11 mouse cellular contexts compared by ENCODE assay signal in the genomic region with DNA sequence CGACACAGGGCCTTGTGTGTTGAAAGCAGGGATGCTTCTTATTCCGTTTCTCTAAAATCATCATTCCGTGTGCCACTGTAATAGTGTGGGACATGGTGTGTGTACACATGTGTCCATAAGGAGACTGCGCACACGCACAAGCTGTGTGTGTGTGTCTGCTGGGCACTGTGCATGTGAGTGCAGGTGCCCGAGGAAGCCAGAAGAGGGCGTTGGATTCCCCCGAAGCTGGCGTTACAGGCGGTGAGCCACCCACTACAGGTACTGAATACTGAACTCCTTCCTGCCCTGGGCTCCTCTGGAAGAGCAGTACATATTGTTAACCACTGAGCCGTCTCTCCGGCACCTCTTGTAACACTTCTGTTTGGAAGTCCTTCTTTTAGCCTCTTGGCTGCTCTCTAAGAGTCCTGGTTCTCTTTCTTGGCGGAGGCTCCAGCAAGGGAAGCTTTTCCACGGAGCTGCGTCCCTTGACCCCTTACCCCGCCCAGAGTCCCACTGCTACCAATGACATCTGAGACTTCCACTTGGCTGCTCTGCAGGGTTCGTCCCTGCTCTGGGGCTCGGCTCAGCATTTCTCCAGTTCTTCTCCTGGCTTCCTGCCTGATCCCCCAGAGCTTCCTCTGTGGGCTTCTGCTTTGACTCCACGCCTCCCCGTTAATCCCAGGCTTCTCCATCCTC. TPM values are rescaled to one million over a fixed set of nuclear protein-coding genes. Genes with fewer than 3 reads are reported as not detected.
DNase-seq lines count a peak whose midpoint lies in the region; ATAC-seq and TF ChIP-seq lines count a peak whose summit lies in the region.
"Had no signal": no experiment of that assay in that cellular context is flagged by ENCODE, and none has a peak within 500 bp of the region (broad histone marks: within the 10 kb centered on the region; RNA-seq: fewer than 3 reads in every experiment).

No protein-coding gene starts in this region.

- peak overlapping the region; percentile 77 for H3K27ac ChIP-seq in heart, embryonic 10.5 days
- no peak overlapping the region; the same call in 1 of the 2 replicates for H3K27ac ChIP-seq in heart, embryonic 12.5 days (ENCODE audit: poor library complexity, severe bottlenecking)
- no peak overlapping the region for H3K27ac ChIP-seq in lung, embryonic 14.5 days (ENCODE audit: low read depth)
- peak overlapping the region; percentile 49; the same call in 1 of the 2 replicates for H3K27ac ChIP-seq in gastrocnemius, adult 2 months
- no peak overlapping the region for H3K27ac ChIP-seq in hindbrain, embryonic 14.5 days
- H3K27ac ChIP-seq: embryonic facial prominence, embryonic 12.5 days; stomach, postnatal 0 days had no signal

- peaks cover 54% of the 10 kb centered on the region for H3K4me1 ChIP-seq in heart, embryonic 10.5 days
- peaks cover 49% of the 10 kb centered on the region for H3K4me1 ChIP-seq in heart, embryonic 12.5 days (replicated peaks)
- H3K4me1 ChIP-seq in lung, embryonic 14.5 days (ENCODE audit: insufficient read depth) = peaks cover 6% of the 10 kb centered on the region; the same call in 1 of the 2 replicates
- no peaks in the 10 kb centered on the region for H3K4me1 ChIP-seq in hindbrain, embryonic 14.5 days (replicated peaks; ENCODE audit: control insufficient read depth, insufficient read depth, low read length)

- no peak for TF ChIP-seq CTCF in lung, embryonic 14.5 days (IDR thresholded peaks at IDR 0.05; ENCODE audit: low read depth)
- no peak; the same call in 1 of the 2 replicates for TF ChIP-seq CTCF in gastrocnemius, adult 2 months (IDR thresholded peaks at IDR 0.05)

- no peak overlapping the region for H3K4me2 ChIP-seq in heart, embryonic 12.5 days
- no peak overlapping the region for H3K4me2 ChIP-seq in lung, embryonic 14.5 days
- no peak overlapping the region for H3K4me2 ChIP-seq in hindbrain, embryonic 14.5 days (replicated peaks)
- H3K4me2 ChIP-seq: embryonic facial prominence, embryonic 12.5 days had no signal

- no peak for DNase-seq in heart, embryonic 10.5 days (ENCODE audit: low spot score)
- peak; percentile 53 for DNase-seq in lung, embryonic 14.5 days
- no peak for DNase-seq in lung, adult 18-20 months
- DNase-seq in gastrocnemius, adult 2 months = peak; percentile 45
- DNase-seq in kidney, postnatal 14 days = peak; percentile 37
- DNase-seq in hindbrain, embryonic 14.5 days (ENCODE audit: low spot score) = no peak
- DNase-seq: right cerebral cortex, postnatal 25 days had no signal

- no peaks in the 10 kb centered on the region for H3K36me3 ChIP-seq in heart, embryonic 10.5 days
- H3K36me3 ChIP-seq in heart, embryonic 12.5 days = no peaks in the 10 kb centered on the region
- no peaks in the 10 kb centered on the region for H3K36me3 ChIP-seq in lung, embryonic 14.5 days (ENCODE audit: insufficient read depth)
- no peaks in the 10 kb centered on the region for H3K36me3 ChIP-seq in hindbrain, embryonic 14.5 days (replicated peaks; ENCODE audit: control insufficient read depth, insufficient read depth)
- H3K36me3 ChIP-seq: embryonic facial prominence, embryonic 12.5 days had no signal

- H3K9ac ChIP-seq in heart, embryonic 12.5 days = no peak overlapping the region
- no peak overlapping the region for H3K9ac ChIP-seq in lung, embryonic 14.5 days
- H3K9ac ChIP-seq in hindbrain, embryonic 14.5 days = no peak overlapping the region
- H3K9ac ChIP-seq: embryonic facial prominence, embryonic 12.5 days had no signal

- intact Hi-C loops in gastrocnemius, adult 2 months (cut with DNase I) = loop anchor here (5.0 kb wide), 1 partner anchor 47 kb away; a partner anchor contains a TSS

- no peak for ATAC-seq in heart, embryonic 12.5 days (ENCODE audit: insufficient number of reproducible peaks, low FRiP score)
- peak; percentile 58; the same call in 1 of the 2 replicates for ATAC-seq in lung, embryonic 14.5 days (ENCODE audit: insufficient read depth)
- no peak for ATAC-seq in activated CD4-positive, CD25-positive, alpha-beta regulatory T cell, adult 4 months
- no peak for ATAC-seq in hindbrain, embryonic 14.5 days (ENCODE audit: low FRiP score)

- H3K4me3 ChIP-seq in heart, embryonic 10.5 days = no peak overlapping the region
- H3K4me3 ChIP-seq in heart, embryonic 12.5 days = no peak overlapping the region
- H3K4me3 ChIP-seq in lung, embryonic 14.5 days (ENCODE audit: low read depth, low read length) = no peak overlapping the region
- peak overlapping the region; percentile 7; the same call in 1 of the 2 replicates for H3K4me3 ChIP-seq in gastrocnemius, adult 2 months
- H3K4me3 ChIP-seq in hindbrain, embryonic 14.5 days (replicated peaks; ENCODE audit: low read length) = no peak overlapping the region
- H3K4me3 ChIP-seq: embryonic facial prominence, embryonic 12.5 days had no signal

- no peaks in the 10 kb centered on the region for H3K9me3 ChIP-seq in heart, embryonic 10.5 days
- H3K9me3 ChIP-seq in heart, embryonic 12.5 days (replicated peaks) = peaks cover 4% of the 10 kb centered on the region
- H3K9me3 ChIP-seq in lung, embryonic 14.5 days (ENCODE audit: low read depth, low read length) = no peaks in the 10 kb centered on the region; the same call in 1 of the 2 replicates
- 0 out of 2 replicates have a peak, but pooled peaks cover 6% of the 10 kb centered on the region for H3K9me3 ChIP-seq in hindbrain, embryonic 14.5 days (ENCODE audit: control insufficient read depth, low read length)
- H3K9me3 ChIP-seq: embryonic facial prominence, embryonic 12.5 days had no signal

- 79% methylated on average over 20 of the region's 20 CpGs for WGBS in heart, embryonic 10.5 days
- WGBS in heart, embryonic 12.5 days = 77% methylated on average over 20 of the region's 20 CpGs
- 71% methylated on average over 20 of the region's 20 CpGs for WGBS in lung, embryonic 14.5 days
- 88% methylated on average over 20 of the region's 20 CpGs for WGBS in hindbrain, embryonic 14.5 days

- no peaks in the 10 kb centered on the region for H3K27me3 ChIP-seq in heart, embryonic 10.5 days (ENCODE audit: insufficient read depth, poor library complexity, severe bottlenecking)
- no peaks in the 10 kb centered on the region for H3K27me3 ChIP-seq in heart, embryonic 12.5 days (replicated peaks)
- H3K27me3 ChIP-seq in lung, embryonic 14.5 days (ENCODE audit: insufficient read depth, low read length) = no peaks in the 10 kb centered on the region
- no peaks in the 10 kb centered on the region for H3K27me3 ChIP-seq in hindbrain, embryonic 14.5 days (ENCODE audit: control insufficient read depth, insufficient read depth, low read length)
- H3K27me3 ChIP-seq: embryonic facial prominence, embryonic 12.5 days had no signal

RNA-seq across cellular contexts. Expression of a gene that starts 46.0 kb away (rescaled TPM):
- polyA plus RNA-seq in heart, embryonic 10.5 days (2016; fragmentation: Nextera tagmentation; extraction: Ambion mirVana) = 41.6 and 41.8 TPM in 2 replicates
- polyA plus RNA-seq in heart, embryonic 12.5 days (2016; fragmentation: Nextera tagmentation; extraction: Ambion mirVana) = 45.8 and 47.5 TPM in 2 replicates
- polyA plus RNA-seq in lung, embryonic 14.5 days (2014; fragmentation: Nextera tagmentation; extraction: Ambion mirVana) = 29.5 and 34.4 TPM in 2 replicates
- 10 to 100 TPM; 10.5 to 23.9 TPM for total RNA-seq in gastrocnemius, adult 2 months (2021)
- 10 to 100 TPM; 68.0 to 74.3 TPM for polyA plus RNA-seq in activated CD4-positive, CD25-positive, alpha-beta regulatory T cell, adult 4 months (2017; shearing (Covaris generic))
- 50.7 and 56.3 TPM in 2 replicates for polyA plus RNA-seq in hindbrain, embryonic 14.5 days (2014; fragmentation: Nextera tagmentation; extraction: Ambion mirVana)

RNA-seq across cellular contexts. Expression of a gene that starts 52.4 kb away (rescaled TPM):
- polyA plus RNA-seq in heart, embryonic 10.5 days (2016; fragmentation: Nextera tagmentation; extraction: Ambion mirVana) = 48.4 and 50.4 TPM in 2 replicates
- 47.3 and 51.6 TPM in 2 replicates for polyA plus RNA-seq in heart, embryonic 12.5 days (2016; fragmentation: Nextera tagmentation; extraction: Ambion mirVana)
- 73.4 and 79.4 TPM in 2 replicates for polyA plus RNA-seq in lung, embryonic 14.5 days (2014; fragmentation: Nextera tagmentation; extraction: Ambion mirVana)
- under 1 TPM in 1 of 2 experiments, not detected in 1; 0.06 TPM for total RNA-seq in gastrocnemius, adult 2 months (2021)
- polyA plus RNA-seq in activated CD4-positive, CD25-positive, alpha-beta regulatory T cell, adult 4 months (2017; shearing (Covaris generic)) = 10 to 100 TPM; 10.8 to 18.2 TPM
- polyA plus RNA-seq in hindbrain, embryonic 14.5 days (2014; fragmentation: Nextera tagmentation; extraction: Ambion mirVana) = 9.8 and 13.6 TPM in 2 replicates

Comparison
In these comparisons a context has a peak if more than half of its experiments do, and no peak if none do; other contexts are left out.
1. DNase-seq: peak in lung, embryonic 14.5 days (single experiment), gastrocnemius, adult 2 months (single experiment) and kidney, postnatal 14 days (single experiment); none in heart, embryonic 10.5 days (single experiment), lung, adult 18-20 months (0 of 2) and hindbrain, embryonic 14.5 days (single experiment).
2. H3K27ac ChIP-seq: peak in heart, embryonic 10.5 days (single experiment) and gastrocnemius, adult 2 months (single experiment); none in heart, embryonic 12.5 days (single experiment), lung, embryonic 14.5 days (single experiment) and hindbrain, embryonic 14.5 days (single experiment).